In the genomic region with DNA sequence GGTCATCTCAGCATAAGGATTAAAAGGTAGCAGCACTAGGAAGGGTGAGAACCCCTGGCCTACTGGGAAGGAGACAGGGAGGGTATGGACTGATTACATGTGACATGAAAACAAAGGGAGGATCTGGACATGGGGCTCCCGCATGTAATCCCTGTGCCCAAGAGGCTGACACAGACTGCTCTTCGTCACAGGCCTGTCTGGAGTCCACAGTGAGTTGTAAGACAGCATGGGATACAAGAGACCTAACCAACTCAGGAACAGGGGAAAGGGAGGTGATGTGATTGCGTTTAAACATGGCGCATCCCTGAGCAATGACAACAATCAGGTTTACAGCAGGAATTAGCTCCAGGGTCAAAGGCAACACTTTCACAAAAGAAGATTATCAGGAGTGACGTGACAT, we compare ENCODE assay signal across 20 mouse cellular contexts. TPM values are rescaled to one million over a fixed set of nuclear protein-coding genes. Genes with fewer than 3 reads are reported as not detected.
DNase-seq lines count a peak whose midpoint lies in the region; ATAC-seq and TF ChIP-seq lines count a peak whose summit lies in the region.
"Had no signal": no experiment of that assay in that cellular context is flagged by ENCODE, and none has a peak within 500 bp of the region (broad histone marks: within the 10 kb centered on the region; RNA-seq: fewer than 3 reads in every experiment).

No protein-coding gene starts in this region.

- H3K36me3 ChIP-seq in midbrain, embryonic 11.5 days (ENCODE audit: control insufficient read depth, insufficient read depth, low read length): peaks cover 7% of the 10 kb centered on the region; the same call in 1 of the 2 replicates
- peaks cover 6% of the 10 kb centered on the region; the same call in 1 of the 2 replicates for H3K36me3 ChIP-seq in midbrain, postnatal 0 days (ENCODE audit: insufficient read depth, low read length)
- peaks cover 22 to 39% of the 10 kb centered on the region in 2 experiments for H3K36me3 ChIP-seq in CH12.LX (replicated peaks in 1 of 2; ENCODE audit: control insufficient read depth in 1 of 2, insufficient read depth in 1 of 2, low read length in 1 of 2)
- peaks cover 15% of the 10 kb centered on the region for H3K36me3 ChIP-seq in ES-E14 (ENCODE audit: control insufficient read depth, insufficient read depth, low read length, poor library complexity, severe bottlenecking)

- dilution Hi-C loops in CH12.LX (cut with MboI; ENCODE audit: extremely low pct_ligation_motif_present, extremely low pct_unique_long_range_greater_than_20kb, low sequenced_read_pairs): no loop called here

- no peak overlapping the region for H3K9ac ChIP-seq in midbrain, embryonic 11.5 days (ENCODE audit: low read length)
- H3K9ac ChIP-seq in midbrain, postnatal 0 days (replicated peaks; ENCODE audit: low read length, poor library complexity, severe bottlenecking): no peak overlapping the region
- no peak overlapping the region for H3K9ac ChIP-seq in CH12.LX (ENCODE audit: insufficient read depth, low read depth)
- H3K9ac ChIP-seq in ES-E14 (ENCODE audit: insufficient read depth, low read depth, low read length, poor library complexity, severe bottlenecking): no peak overlapping the region
- H3K9ac ChIP-seq: embryonic facial prominence, embryonic 12.5 days; forebrain, embryonic 13.5 days; forebrain, embryonic 15.5 days; forebrain, postnatal 0 days had no signal

- peak; percentile 53 for DNase-seq in midbrain, embryonic 11.5 days (ENCODE audit: low spot score, missing footprints)
- DNase-seq in midbrain, postnatal 0 days (ENCODE audit: low spot score): no peak
- DNase-seq in CH12.LX (ENCODE audit: extremely low read depth) (no peak), ES-E14 (ENCODE audit: low read depth, low spot score) (no peak)
- no peak for DNase-seq in layer of hippocampus, adult 11-12 months (ENCODE audit: low spot score)
- DNase-seq in gastrocnemius, postnatal 4 days (ENCODE audit: low spot score in 2 of 2): no peak
- DNase-seq: adrenal gland, adult 8-10 months; adrenal gland, postnatal 14 days; adrenal gland, postnatal 36 days; cerebellum, adult 11-12 months; cerebellum, adult 2 months; cerebellum, adult 9-10 months; cerebellum, postnatal 10 days; cerebellum, postnatal 25 days; forebrain, postnatal 0 days had no signal

- no peak overlapping the region for H3K27ac ChIP-seq in midbrain, embryonic 11.5 days (ENCODE audit: low read depth, low read length)
- no peak overlapping the region for H3K27ac ChIP-seq in midbrain, postnatal 0 days (ENCODE audit: low read depth, low read length)
- no peak overlapping the region for H3K27ac ChIP-seq in CH12.LX (ENCODE audit: insufficient read depth, low read depth)
- no peak overlapping the region for H3K27ac ChIP-seq in ES-E14 (ENCODE audit: insufficient read depth, low read depth, low read length, poor library complexity, severe bottlenecking)
- H3K27ac ChIP-seq: embryonic facial prominence, embryonic 10.5 days; embryonic facial prominence, embryonic 12.5 days; forebrain, embryonic 13.5 days; forebrain, embryonic 15.5 days had no signal

- H3K4me1 ChIP-seq in midbrain, embryonic 11.5 days (ENCODE audit: control insufficient read depth, insufficient read depth, low read length): peaks cover 7% of the 10 kb centered on the region; the same call in 1 of the 2 replicates
- no peaks in the 10 kb centered on the region for H3K4me1 ChIP-seq in midbrain, postnatal 0 days (ENCODE audit: insufficient read depth, low read length)
- H3K4me1 ChIP-seq in CH12.LX (ENCODE audit: control insufficient read depth in 1 of 2, insufficient read depth in 2 of 2) (peaks cover 10 to 33% of the 10 kb centered on the region in 2 experiments), ES-E14 (ENCODE audit: control insufficient read depth in 2 of 2, insufficient read depth in 2 of 2, low read length in 2 of 2, poor library complexity in 1 of 2) (peaks cover 2% of the 10 kb centered on the region in 2 experiments; a peak in 2 of 4 replicates)

- H3K27me3 ChIP-seq in midbrain, embryonic 11.5 days (ENCODE audit: control insufficient read depth, insufficient read depth, low read length): no peaks in the 10 kb centered on the region
- no peaks in the 10 kb centered on the region for H3K27me3 ChIP-seq in midbrain, postnatal 0 days (ENCODE audit: insufficient read depth, low read length)
- H3K27me3 ChIP-seq in CH12.LX (replicated peaks): no peaks in the 10 kb centered on the region
- H3K27me3 ChIP-seq: embryonic facial prominence, embryonic 12.5 days; forebrain, embryonic 13.5 days; forebrain, embryonic 15.5 days had no signal

- no peak overlapping the region for H3K4me2 ChIP-seq in midbrain, embryonic 11.5 days
- H3K4me2 ChIP-seq in midbrain, postnatal 0 days (ENCODE audit: low read depth, low read length, poor library complexity, severe bottlenecking): no peak overlapping the region
- H3K4me2 ChIP-seq in CH12.LX (ENCODE audit: insufficient read depth, low read depth, poor library complexity, severe bottlenecking): no peak overlapping the region
- H3K4me2 ChIP-seq: embryonic facial prominence, embryonic 12.5 days; forebrain, embryonic 13.5 days; forebrain, embryonic 15.5 days had no signal

- TF ChIP-seq RAD21 in CH12.LX (IDR thresholded peaks at IDR 0.05; ENCODE audit: low read depth, low read length): no peak

- no peak for TF ChIP-seq CTCF in midbrain, postnatal 0 days (IDR thresholded peaks at IDR 0.05)
- no peak for TF ChIP-seq CTCF in CH12.LX (conservative IDR thresholded peaks at IDR 0.05 in 1 of 2, IDR thresholded peaks at IDR 0.05 in 1 of 2; ENCODE audit: low read depth in 2 of 2, low read length in 2 of 2)

- no peaks in the 10 kb centered on the region for H3K9me3 ChIP-seq in midbrain, embryonic 11.5 days (ENCODE audit: control insufficient read depth, low read length)
- H3K9me3 ChIP-seq in midbrain, postnatal 0 days (ENCODE audit: low read length): no peaks in the 10 kb centered on the region
- H3K9me3 ChIP-seq in CH12.LX (replicated peaks; ENCODE audit: low read length): no peaks in the 10 kb centered on the region
- no peaks in the 10 kb centered on the region for H3K9me3 ChIP-seq in ES-E14 (ENCODE audit: control insufficient read depth, insufficient read depth, low read depth, low read length)
- H3K9me3 ChIP-seq: embryonic facial prominence, embryonic 10.5 days; embryonic facial prominence, embryonic 12.5 days; forebrain, embryonic 13.5 days; forebrain, embryonic 15.5 days had no signal

- WGBS in midbrain, embryonic 11.5 days: 84% methylated on average over 5 of the region's 5 CpGs
- WGBS in midbrain, postnatal 0 days: 69% methylated on average over 5 of the region's 5 CpGs

- no peak for ATAC-seq in midbrain, embryonic 11.5 days (ENCODE audit: low FRiP score)
- no peak for ATAC-seq in midbrain, postnatal 0 days (ENCODE audit: low FRiP score)
- ATAC-seq: activated CD4-positive, CD25-positive, alpha-beta regulatory T cell, adult 4 months; forebrain, embryonic 13.5 days; forebrain, embryonic 15.5 days; forebrain, postnatal 0 days had no signal

- no peak for TF ChIP-seq EP300 in CH12.LX (IDR thresholded peaks at IDR 0.05; ENCODE audit: low read length)

- 0 out of 2 replicates have a peak, but pooled peaks have one; percentile 16 for TF ChIP-seq POLR2A in CH12.LX (IDR thresholded peaks at IDR 0.05; ENCODE audit: low read depth, low read length)

- H3K4me3 ChIP-seq in midbrain, embryonic 11.5 days (ENCODE audit: low read depth, low read length): no peak overlapping the region
- H3K4me3 ChIP-seq in midbrain, postnatal 0 days (ENCODE audit: low read depth, low read length): no peak overlapping the region
- no peak overlapping the region for H3K4me3 ChIP-seq in CH12.LX (replicated peaks in 1 of 3; ENCODE audit: low read depth in 2 of 3, low read length in 2 of 3, poor library complexity in 1 of 3)
- H3K4me3 ChIP-seq in ES-E14 (ENCODE audit: insufficient read depth in 1 of 2, low read depth in 1 of 2, low read length in 2 of 2, poor library complexity in 1 of 2, severe bottlenecking in 1 of 2): no peak overlapping the region
- H3K4me3 ChIP-seq: embryonic facial prominence, embryonic 10.5 days; embryonic facial prominence, embryonic 12.5 days; forebrain, embryonic 13.5 days; forebrain, embryonic 15.5 days had no signal

- peaks cover 69% of the 10 kb centered on the region for H3K79me2 ChIP-seq in CH12.LX (replicated peaks; ENCODE audit: control insufficient read depth, extremely low read depth, insufficient read depth, poor library complexity, severe bottlenecking)

- in situ Hi-C loops in CH12.LX (cut with MboI; ENCODE audit: low pct_ligation_motif_present, low pct_unique_long_range_greater_than_20kb, low sequenced_read_pairs): no loop called here
- in situ Hi-C loops in ES-E14 (cut with MboI; ENCODE audit: low sequenced_read_pairs in 2 of 2, unreplicated experiment in 2 of 2): loop anchor here in 1 of 2 experiments (25.0 kb wide), 1 partner anchor 528 kb away; no protein-coding TSS in a partner anchor

TF ChIP-seq in CH12.LX, 34 proteins besides CTCF, POLR2A, EP300 and RAD21:
- TF ChIP-seq E2F4 (IDR thresholded peaks at IDR 0.05; ENCODE audit: insufficient replicate concordance, low read depth, low read length) (no peak), ZNF384 (IDR thresholded peaks at IDR 0.05; ENCODE audit: low read depth, low read length) (0 out of 2 replicates have a peak, but pooled peaks have one; percentile 18)
TF ChIP-seq in CH12.LX: peak in this region for 1.

TF ChIP-seq in ES-E14, 5 proteins besides CTCF, POLR2A, EP300 and RAD21 (continues in another document):
- TF ChIP-seq HCFC1 (IDR thresholded peaks at IDR 0.05; ENCODE audit: borderline replicate concordance, insufficient read depth, low read length) (no peak), MAFK (IDR thresholded peaks at IDR 0.05; ENCODE audit: insufficient read depth, low read depth, low read length) (no peak), ZC3H11A (IDR thresholded peaks at IDR 0.05; ENCODE audit: borderline replicate concordance, low read depth, low read length) (no peak), CHD2 (IDR thresholded peaks at IDR 0.05; ENCODE audit: low read depth, low read length) (no peak)

RNA-seq across cellular contexts. Expression of a gene that starts 30.6 kb away (rescaled TPM):
- 110 and 114 TPM in 2 replicates for polyA plus RNA-seq in midbrain, embryonic 11.5 days (2014; fragmentation: Nextera tagmentation; extraction: Ambion mirVana)
- 89.3 and 147 TPM in 2 replicates for total RNA-seq in midbrain, postnatal 0 days (2014; rRNA removed)
- 107 and 108 TPM in 2 replicates for polyA plus RNA-seq in midbrain, postnatal 0 days (2015; fragmentation: Nextera tagmentation; extraction: Ambion mirVana)
- total RNA-seq in CH12.LX (2012; rRNA removed): 78.5 TPM in 2 replicates
- total RNA-seq in CH12.LX (2014; rRNA removed): 252 and 268 TPM in 2 replicates
- 78.9 and 103 TPM in 2 replicates for polyA plus RNA-seq in CH12.LX (2012; ENCODE audit: insufficient read length, low read depth)
- 84.9 and 99.0 TPM in 2 replicates for total RNA-seq in ES-E14 (2012; rRNA removed)
- total RNA-seq in gastrocnemius, postnatal 4 days (2021): 10 to 100 TPM; 40.5 to 44.7 TPM

RNA-seq across cellular contexts. Expression of a gene that starts 48.3 kb away (rescaled TPM):
- polyA plus RNA-seq in midbrain, embryonic 11.5 days (2014; fragmentation: Nextera tagmentation; extraction: Ambion mirVana): 9.1 and 9.4 TPM in 2 replicates
- total RNA-seq in midbrain, postnatal 0 days (2014; rRNA removed): 117 and 171 TPM in 2 replicates
- 12.6 and 14.0 TPM in 2 replicates for polyA plus RNA-seq in midbrain, postnatal 0 days (2015; fragmentation: Nextera tagmentation; extraction: Ambion mirVana)
- total RNA-seq in CH12.LX (2012; rRNA removed) (24.1 and 28.9 TPM in 2 replicates), CH12.LX (2014; rRNA removed) (41.5 and 47.5 TPM in 2 replicates), ES-E14 (2012; rRNA removed) (70.8 and 76.5 TPM in 2 replicates)
- polyA plus RNA-seq in CH12.LX (2012; ENCODE audit: insufficient read length, low read depth): 30.7 and 36.8 TPM in 2 replicates
- 10 to 100 TPM; 41.7 to 48.4 TPM for total RNA-seq in gastrocnemius, postnatal 4 days (2021)
